Mouse (Mus musculus) liver, embryonic 14.5 days (tissue): ENCODE results near the gene Unc45a. TPM values are rescaled to one million over a fixed set of nuclear protein-coding genes. Genes with fewer than 3 reads are reported as not detected.

Experiments used
- ATAC-seq: fragments of 200-750 bp; cut with Nextera tagmentation; 2 replicates; pipeline ENCODE4 v1.8.0; 2017; ENCODE audit warnings: moderate number of reproducible peaks, mild to moderate bottlenecking, moderate library complexity; ENCODE audit not compliant: insufficient read depth
- DNase-seq, 3 experiments: peaks; one replicate each; pipeline ENCODE4 v3.0.0-alpha.2; 2012 to 2013; ENCODE audit warnings: low read depth in 3 of 3, low spot score in 3 of 3
- H3K27ac ChIP-seq: fragments of 300-500 bp; sonication (generic); 2 replicates; pipeline ENCODE4 v1.5.1; 2014; ENCODE audit warnings: moderate library complexity, mild to moderate bottlenecking, control low read depth, inconsistent platforms
- H3K27me3 ChIP-seq: fragments of 300-500 bp; sonication (generic); 2 replicates; pipeline ENCODE4 v1.6.1; 2014; ENCODE audit warnings: mild to moderate bottlenecking, low read length, moderate library complexity; ENCODE audit not compliant: control insufficient read depth, insufficient read depth
- H3K36me3 ChIP-seq: fragments of 300-500 bp; sonication (generic); replicated peaks from 2 replicates; pipeline ENCODE4 v1.6.1; 2014; ENCODE audit warnings: low read depth; ENCODE audit not compliant: control insufficient read depth, insufficient read depth
- H3K4me1 ChIP-seq, 2 experiments: fragments of 200-500 bp in 1 of 2; fragments of 300-500 bp in 1 of 2; sonication (generic) in 1 of 2; replicated peaks; 2 replicates each; pipeline ENCODE4 v1.6.1; 2012 to 2014; ENCODE audit warnings: antibody characterized with exemption in 1 of 2, inconsistent platforms in 1 of 2, low read length in 1 of 2; ENCODE audit not compliant: control insufficient read depth in 2 of 2, insufficient read depth in 2 of 2
- H3K4me2 ChIP-seq: fragments of 300-500 bp; sonication (generic); 2 replicates; pipeline ENCODE4 v1.6.1; 2014; ENCODE audit warnings: low read depth, mild to moderate bottlenecking, control low read depth, moderate library complexity
- H3K4me3 ChIP-seq, 2 experiments: fragments of 200-500 bp in 1 of 2; fragments of 300-500 bp in 1 of 2; sonication (generic) in 1 of 2; 2 replicates each; pipeline ENCODE4 v1.5.1; 2012 to 2014; ENCODE audit warnings: low read depth in 2 of 2, low read length in 2 of 2, mild to moderate bottlenecking in 2 of 2, control low read depth in 1 of 2, inconsistent platforms in 1 of 2, moderate library complexity in 1 of 2; ENCODE audit not compliant: insufficient read depth in 1 of 2
- H3K9ac ChIP-seq: fragments of 300-500 bp; sonication (generic); replicated peaks from 2 replicates; pipeline ENCODE4 v1.6.1; 2014; ENCODE audit warnings: mild to moderate bottlenecking, control low read depth, moderate library complexity
- H3K9me3 ChIP-seq: fragments of 300-500 bp; sonication (generic); 2 replicates; pipeline ENCODE4 v1.6.1; 2016; ENCODE audit warnings: low read length, mixed read lengths; ENCODE audit not compliant: control insufficient read depth
- CTCF ChIP-seq: IDR thresholded peaks from 2 replicates; pipeline ENCODE4 v1.5.1; 2016; ENCODE audit warnings: antibody characterized with exemption, low read depth, control low read depth
- EP300 ChIP-seq: IDR thresholded peaks from 2 replicates; pipeline ENCODE4 v1.6.1; 2016; ENCODE audit warnings: antibody characterized with exemption, low read depth
- WGBS: fragments of 180-500 bp; shearing (Covaris S2); extraction: QIAGEN DNeasy Blood & Tissue Kit; methylation state at CpG from one replicate; pipeline ENCODE4 v1.1.7; 2014; ENCODE audit not compliant: insufficient replicate concordance; 5-methylcytosine and 5-hydroxymethylcytosine counted together
- polyA plus RNA-seq, 2 experiments: library from polyadenylated mRNA; depleted of rRNA in 1 of 2; stranded (reverse) in 1 of 2; unstranded in 1 of 2; fragments of >200 nt; fragmentation: Nextera tagmentation in 1 of 2; extraction: Ambion mirVana in 1 of 2; gene quantifications; 2 replicates each; pipeline versions ENCODE4 v1.2.1 to v1.2.3; 2012 to 2014

The Unc45a gene
- polyA plus RNA-seq, 2 experiments = 5.6 to 7.1 TPM

DNA sequence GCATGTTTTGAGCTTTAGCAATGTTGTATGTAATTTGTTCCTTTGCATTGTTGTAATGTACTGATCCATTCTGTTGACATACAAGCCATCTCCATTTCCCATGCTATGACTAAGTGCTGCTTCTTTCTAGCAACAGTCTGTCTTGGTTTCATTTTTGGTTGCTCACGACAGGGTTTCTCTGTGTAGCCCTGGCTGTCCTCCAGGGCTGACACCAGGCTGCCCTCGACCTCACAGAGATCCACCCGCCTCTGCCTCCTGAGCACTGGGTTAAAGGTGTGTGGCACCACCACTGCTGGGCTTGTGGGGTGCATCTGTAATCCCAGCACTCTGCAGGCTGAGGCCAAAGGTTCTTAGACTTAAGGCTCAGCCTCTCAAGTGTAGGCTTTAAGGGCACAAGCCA, 41.2 kb downstream of the Unc45a start:
- no peak for DNase-seq
- Histone ChIP-seq H3K4me3 (no peak overlapping the region), H3K4me2 (no peak overlapping the region), H3K27ac (no peak overlapping the region), H3K9me3 (no peaks in the 10 kb centered on the region), H3K36me3 (peaks cover 76% of the 10 kb centered on the region), H3K27me3 (no peaks in the 10 kb centered on the region), H3K9ac (no peak overlapping the region), H3K4me1 (peaks cover 3 to 12% of the 10 kb centered on the region in 2 experiments)
- no peak for ATAC-seq
- TF ChIP-seq EP300 (no peak), CTCF (no peak)
- WGBS = 78% methylated on average over 3 of the region's 3 CpGs

DNA sequence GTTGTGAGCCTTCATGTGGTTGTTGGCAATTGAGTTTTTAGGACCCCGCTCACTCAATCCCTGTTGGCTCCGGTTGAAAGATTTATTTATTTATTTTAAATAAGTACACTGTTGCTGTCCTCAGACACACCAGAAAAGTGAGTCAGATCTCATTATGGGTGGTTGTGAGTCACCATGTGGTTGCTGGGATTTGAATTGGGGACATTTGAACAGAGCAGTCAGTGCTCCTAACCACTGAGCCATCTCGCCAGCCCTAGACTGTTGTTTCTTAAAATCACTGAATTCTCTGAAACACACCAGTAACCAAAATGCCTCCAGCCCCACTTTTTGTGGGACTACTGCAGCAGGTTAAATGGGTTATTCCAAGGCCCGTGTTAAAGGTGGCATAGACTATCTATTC, 42.1 kb downstream of the Unc45a start:
- H3K9ac ChIP-seq = no peak overlapping the region
- no peak overlapping the region for H3K4me2 ChIP-seq
- no peak overlapping the region for H3K27ac ChIP-seq
- H3K27me3 ChIP-seq = no peaks in the 10 kb centered on the region
- H3K36me3 ChIP-seq = peaks cover 68% of the 10 kb centered on the region
- no peak for ATAC-seq
- 88% methylated on average over 4 of the region's 4 CpGs for WGBS
- H3K4me1 ChIP-seq = peaks cover 4 to 14% of the 10 kb centered on the region in 2 experiments
- no peak overlapping the region for H3K4me3 ChIP-seq
- DNase-seq = no peak
- TF ChIP-seq EP300 (no peak), CTCF (no peak)
- no peaks in the 10 kb centered on the region for H3K9me3 ChIP-seq

DNA sequence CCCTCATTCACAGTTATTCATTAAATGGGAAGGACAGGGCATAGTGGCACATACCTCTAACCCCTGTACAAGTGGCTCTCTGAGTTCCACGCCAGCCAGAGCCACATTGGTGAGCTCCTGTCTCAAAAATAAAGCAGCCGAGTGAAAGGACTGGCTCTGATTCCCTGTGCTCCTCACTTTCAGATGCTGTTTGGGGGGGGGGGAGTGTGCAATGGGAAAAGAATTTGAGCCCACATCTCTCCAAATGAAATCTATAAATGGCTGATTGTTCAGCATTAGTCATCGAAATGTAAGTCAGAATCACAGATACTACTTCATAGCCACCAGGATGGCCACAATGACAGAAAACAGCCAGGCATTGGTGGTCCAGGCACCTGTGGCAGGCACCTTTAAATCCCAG, 43.8 kb downstream of the Unc45a start:
- H3K27ac ChIP-seq = no peak overlapping the region
- H3K9me3 ChIP-seq = no peaks in the 10 kb centered on the region
- ATAC-seq (no peak), DNase-seq (no peak)
- peak overlapping the region; percentile 90 for H3K4me2 ChIP-seq
- H3K4me3 ChIP-seq = peak overlapping the region in 1 of 2 experiments; percentile 19; a peak in 2 of 4 replicates
- H3K27me3 ChIP-seq = no peaks in the 10 kb centered on the region
- 81% methylated on average over 3 of the region's 3 CpGs for WGBS
- H3K9ac ChIP-seq = no peak overlapping the region
- H3K4me1 ChIP-seq = peaks cover 20 to 25% of the 10 kb centered on the region in 2 experiments
- peaks cover 53% of the 10 kb centered on the region for H3K36me3 ChIP-seq
- TF ChIP-seq EP300 (no peak), CTCF (no peak)

DNA sequence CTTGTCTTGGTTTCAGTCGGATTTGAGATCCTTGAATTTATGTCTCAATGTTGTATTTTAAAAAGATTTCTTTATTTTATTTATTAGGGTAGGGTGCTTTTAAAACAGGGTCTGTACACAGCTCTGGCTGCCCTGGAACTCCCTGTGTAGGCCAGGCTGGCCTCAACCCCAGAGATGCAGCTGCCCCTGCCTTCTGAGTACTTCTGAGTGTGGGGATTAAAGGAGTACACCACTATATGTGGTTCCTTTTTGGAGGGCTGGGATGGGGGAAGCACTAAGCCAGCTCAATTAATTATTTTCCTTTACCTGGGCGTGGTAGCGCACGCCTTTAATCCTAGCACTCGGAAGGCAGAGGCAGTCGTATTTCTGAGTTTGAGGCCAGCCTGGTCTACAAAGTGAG, 44.3 kb downstream of the Unc45a start:
- TF ChIP-seq EP300 (no peak), CTCF (no peak)
- peaks cover 20 to 25% of the 10 kb centered on the region in 2 experiments for H3K4me1 ChIP-seq
- peak overlapping the region; percentile 39 to 98; a peak in 3 of 4 replicates for H3K4me3 ChIP-seq
- DNase-seq (no peak), ATAC-seq (no peak)
- WGBS = 84% methylated on average over 6 of the region's 6 CpGs
- no peak overlapping the region; the same call in 1 of the 2 replicates for H3K9ac ChIP-seq
- H3K4me2 ChIP-seq = peak overlapping the region; percentile 90
- H3K27ac ChIP-seq = no peak overlapping the region
- H3K27me3 ChIP-seq = no peaks in the 10 kb centered on the region
- no peaks in the 10 kb centered on the region for H3K9me3 ChIP-seq
- peaks cover 47% of the 10 kb centered on the region for H3K36me3 ChIP-seq

DNA sequence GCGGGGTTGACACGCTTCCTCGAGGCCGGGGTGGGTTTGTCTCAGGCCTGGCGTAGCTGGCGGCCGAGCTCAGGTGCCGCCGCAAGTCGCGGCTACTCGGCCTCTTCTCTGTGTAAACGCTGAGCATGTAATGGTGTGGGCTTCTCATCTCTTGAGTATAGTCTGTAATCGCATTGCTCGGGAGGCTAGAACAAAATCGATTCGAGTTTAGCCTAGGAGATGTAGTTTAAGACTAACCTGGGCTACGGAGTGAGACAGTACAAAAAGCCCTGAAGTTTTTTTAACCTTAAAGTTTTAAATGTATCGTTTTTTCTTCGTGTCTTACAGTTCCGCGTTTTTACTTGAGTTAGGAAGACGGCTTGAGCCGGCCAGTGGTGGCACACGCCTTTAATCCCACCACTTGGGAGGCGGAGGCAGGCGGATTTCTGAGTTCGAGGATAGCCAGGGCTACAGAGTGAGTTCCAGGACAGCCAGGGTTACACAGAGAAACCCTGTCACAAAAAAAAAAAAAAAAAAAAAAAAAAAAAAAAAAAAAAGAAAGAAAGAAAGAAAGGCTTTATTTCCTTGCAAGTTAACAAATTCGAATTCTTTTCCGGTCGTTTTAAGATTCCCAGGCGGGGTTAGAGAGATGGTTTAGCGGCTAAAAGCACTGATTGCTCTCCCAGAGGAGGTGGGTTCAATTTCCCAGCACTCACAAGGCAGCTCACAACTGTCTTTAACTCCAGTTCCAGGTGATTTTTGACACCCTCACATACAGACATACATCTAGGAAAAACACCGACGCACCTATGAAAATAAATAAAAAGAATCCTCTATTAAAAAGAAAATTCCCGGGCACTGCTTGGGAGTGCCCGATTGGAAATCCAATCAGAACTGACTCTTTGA, 45.8 kb downstream of the Unc45a start:
- DNase-seq = peak in 1 of 3 experiments; percentile 24

More for the DNA sequence above, 45.8 kb downstream of the Unc45a start:
- WGBS = 8% methylated on average over 37 of the region's 37 CpGs
- TF ChIP-seq EP300 = no peak
- no peak for TF ChIP-seq CTCF
- H3K27me3 ChIP-seq = no peaks in the 10 kb centered on the region
- H3K27ac ChIP-seq = peak overlapping the region; percentile 89
- H3K4me3 ChIP-seq = peak overlapping the region; percentile 86 to 98
- peak overlapping the region; percentile 100 for H3K9ac ChIP-seq
- peaks cover 33% of the 10 kb centered on the region for H3K36me3 ChIP-seq
- H3K4me1 ChIP-seq = peaks cover 20 to 25% of the 10 kb centered on the region in 2 experiments
- ATAC-seq = peak; percentile 53
- no peaks in the 10 kb centered on the region for H3K9me3 ChIP-seq
- H3K4me2 ChIP-seq = peak overlapping the region; percentile 90
